Mouse (Mus musculus): ENCODE measurements at regions not wholly inside any gene's neighbourhood (a gene's known extent, or its start where the extent isn't known, plus 50 kb on each side); places are given as distances from the start of the nearest gene placed in this dataset.

GRCm38 (mm10) chr2:143270826-143271225, 192.6 kb downstream of the Otor start:
- no peak for DNase-seq (ENCODE audit: low spot score in 2 of 2)

- DNase-seq (ENCODE audit: low spot score in 2 of 2) = peak in 1 of 2 experiments; percentile 29
Measured at GRCm38 (mm10) chr2:143305747-143306570, 227.7 kb downstream of the Otor start.

DNA sequence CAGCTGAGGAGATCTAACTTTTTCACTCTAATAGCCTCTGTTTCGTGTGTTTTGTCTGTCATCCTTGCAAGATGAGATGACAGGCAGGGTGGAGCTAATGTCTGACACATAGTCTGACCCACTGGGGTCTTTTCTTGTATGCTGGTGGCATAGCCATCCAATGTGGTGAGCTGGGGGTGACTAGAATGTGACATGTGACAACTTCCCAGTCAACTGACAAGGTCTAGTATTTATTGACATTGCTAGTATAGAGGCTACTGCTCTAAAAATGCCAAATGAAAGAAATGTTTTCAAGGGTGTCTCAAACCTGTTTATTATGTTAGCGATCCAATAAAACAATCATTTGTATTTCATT, 228.3 kb downstream of the Otor start:
- DNase-seq (ENCODE audit: low spot score in 2 of 2) = no peak

- no peak for DNase-seq (ENCODE audit: low spot score in 2 of 2)
Measured at GRCm38 (mm10) chr2:143325486-143325885, 220.5 kb upstream of the Pcsk2 start.

- DNase-seq (ENCODE audit: low spot score in 2 of 2) = no peak
Measured at GRCm38 (mm10) chr2:143332071-143332470, 213.9 kb upstream of the Pcsk2 start.

DNA sequence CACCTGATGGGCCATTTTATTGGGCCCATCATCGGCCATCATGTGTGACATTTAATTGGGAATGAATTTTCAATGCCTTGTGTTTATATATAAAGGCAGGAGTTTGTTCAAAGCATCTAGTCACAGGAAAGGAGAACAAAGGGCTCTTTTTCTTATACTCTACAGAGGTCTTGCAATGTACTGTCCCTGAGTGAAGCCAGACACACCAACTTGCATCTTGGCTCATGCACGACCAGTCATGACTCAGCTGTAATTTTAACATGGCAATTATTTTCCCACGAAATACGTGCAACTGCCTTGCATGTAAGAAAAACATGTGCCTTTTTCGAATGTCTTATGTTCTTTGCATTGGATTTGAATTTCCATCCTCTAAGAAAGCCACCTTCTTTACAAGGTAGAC, 205.6 kb upstream of the Pcsk2 start:
- no peak for DNase-seq (ENCODE audit: low spot score in 2 of 2)

DNA sequence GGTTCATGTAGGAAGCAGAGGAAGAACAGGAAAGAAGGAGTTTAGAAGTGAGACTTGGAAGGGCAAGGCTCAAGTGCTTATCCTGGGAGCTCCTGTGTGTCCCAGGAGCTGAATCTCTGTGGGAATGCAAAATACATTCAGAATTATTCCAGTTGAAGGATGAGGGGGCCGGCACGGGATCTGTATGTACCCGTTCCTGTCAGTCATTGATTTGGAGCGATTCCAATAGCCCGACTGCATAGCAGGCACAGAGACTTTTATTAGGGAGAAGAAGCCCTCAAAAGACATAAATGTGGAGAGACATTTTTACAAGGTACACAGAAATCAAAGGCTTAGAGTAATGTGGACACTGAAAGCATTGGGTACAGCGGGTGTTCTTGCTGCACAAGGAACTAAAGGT, 181.8 kb upstream of the Pcsk2 start:
- no peak for DNase-seq (ENCODE audit: low spot score in 2 of 2)

DNA sequence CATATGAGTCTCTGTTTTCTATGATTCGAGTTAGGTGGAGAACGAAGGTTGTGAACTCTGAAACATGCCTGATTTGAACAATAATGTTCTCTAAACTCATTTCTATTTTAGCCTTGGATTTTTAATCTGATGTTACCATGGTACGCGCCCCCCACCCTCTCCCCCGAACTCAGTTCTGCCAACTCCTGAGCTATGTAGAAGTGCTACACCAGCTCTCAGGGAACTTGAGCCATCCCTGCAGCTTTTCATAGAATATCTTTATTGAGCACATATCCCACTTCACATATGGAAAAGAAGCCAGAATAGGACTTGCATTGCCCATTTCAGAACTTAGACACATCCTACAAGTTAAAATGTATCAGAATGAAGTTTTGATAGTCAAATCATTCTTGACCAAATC, 180.0 kb upstream of the Pcsk2 start:
- DNase-seq (ENCODE audit: low spot score in 2 of 2) = no peak

Data from layer of hippocampus, postnatal 10 days (tissue).